Mouse (Mus musculus): Measurements from ENCODE around the gene Ampd2. TPM values are rescaled to one million over a fixed set of nuclear protein-coding genes. Genes with fewer than 3 reads are reported as not detected.

Ampd2 gene
- polyA plus RNA-seq, 1 experiment: 47.2 TPM

DNA sequence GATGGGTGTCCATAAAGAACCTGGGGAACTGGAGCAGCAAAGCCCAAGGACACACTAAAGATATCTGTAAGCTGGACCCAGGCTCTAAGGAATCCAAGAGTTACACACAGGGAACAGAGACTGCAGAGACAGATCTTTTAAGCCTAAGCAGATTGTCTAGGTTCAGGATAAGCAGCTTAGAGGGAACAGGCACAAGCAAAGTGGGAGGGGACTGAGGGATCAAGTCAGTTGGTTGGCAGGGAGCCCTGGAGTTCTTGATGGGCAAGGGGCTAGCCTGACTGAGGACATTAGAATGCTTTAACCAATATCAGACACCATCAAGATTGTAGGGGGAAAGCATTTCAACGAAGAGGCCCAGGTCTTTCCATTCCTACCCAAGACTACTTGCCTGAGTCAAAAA lies 7.7 kb upstream of the Ampd2 start:
- TF ChIP-seq CTCF (IDR thresholded peaks at IDR 0.05; ENCODE audit: control insufficient read depth, insufficient read depth, low read length): no peak
- TF ChIP-seq POLR2A (IDR thresholded peaks at IDR 0.05; ENCODE audit: borderline replicate concordance, control insufficient read depth, low read depth, low read length): no peak
- Histone ChIP-seq H3K4me1 (ENCODE audit: control insufficient read depth, insufficient read depth, low read length) (peaks cover 8% of the 10 kb centered on the region; the same call in 1 of the 2 replicates), H3K4me3 (replicated peaks; ENCODE audit: control insufficient read depth, low read depth, low read length) (no peak overlapping the region), H3K27ac (ENCODE audit: control insufficient read depth, insufficient read depth, low read depth, low read length, poor library complexity) (no peak overlapping the region)
- WGBS: 79% methylated on average over 1 of the region's 1 CpGs

DNA sequence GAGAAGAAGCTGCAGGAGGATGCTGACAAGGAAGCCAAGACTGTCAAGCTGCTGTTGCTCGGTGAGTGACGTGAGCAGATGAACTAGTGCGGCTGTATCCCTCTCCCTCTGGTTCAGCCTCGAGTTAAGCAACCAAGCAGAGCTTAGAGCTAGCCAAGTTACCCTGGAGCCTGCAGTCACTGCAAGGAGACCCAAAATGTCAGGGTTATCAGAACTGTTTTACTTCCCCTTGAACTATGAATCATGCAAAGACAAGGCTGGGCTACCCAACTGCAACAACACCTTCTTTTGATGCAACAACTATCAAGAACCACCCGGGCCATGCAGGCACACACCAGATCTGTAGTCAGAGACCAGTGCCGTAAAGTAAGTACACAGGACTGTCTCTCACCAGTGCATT lies 6.9 kb upstream of the Ampd2 start:
- peak overlapping the region; percentile 4; the same call in 1 of the 2 replicates for H3K27ac ChIP-seq (ENCODE audit: control insufficient read depth, insufficient read depth, low read depth, low read length, poor library complexity)
- 26% methylated on average over 6 of the region's 6 CpGs for WGBS
- no peak overlapping the region for H3K4me3 ChIP-seq (replicated peaks; ENCODE audit: control insufficient read depth, low read depth, low read length)
- peaks cover 8% of the 10 kb centered on the region; the same call in 1 of the 2 replicates for H3K4me1 ChIP-seq (ENCODE audit: control insufficient read depth, insufficient read depth, low read length)
- no peak for TF ChIP-seq POLR2A (IDR thresholded peaks at IDR 0.05; ENCODE audit: borderline replicate concordance, control insufficient read depth, low read depth, low read length)

DNA sequence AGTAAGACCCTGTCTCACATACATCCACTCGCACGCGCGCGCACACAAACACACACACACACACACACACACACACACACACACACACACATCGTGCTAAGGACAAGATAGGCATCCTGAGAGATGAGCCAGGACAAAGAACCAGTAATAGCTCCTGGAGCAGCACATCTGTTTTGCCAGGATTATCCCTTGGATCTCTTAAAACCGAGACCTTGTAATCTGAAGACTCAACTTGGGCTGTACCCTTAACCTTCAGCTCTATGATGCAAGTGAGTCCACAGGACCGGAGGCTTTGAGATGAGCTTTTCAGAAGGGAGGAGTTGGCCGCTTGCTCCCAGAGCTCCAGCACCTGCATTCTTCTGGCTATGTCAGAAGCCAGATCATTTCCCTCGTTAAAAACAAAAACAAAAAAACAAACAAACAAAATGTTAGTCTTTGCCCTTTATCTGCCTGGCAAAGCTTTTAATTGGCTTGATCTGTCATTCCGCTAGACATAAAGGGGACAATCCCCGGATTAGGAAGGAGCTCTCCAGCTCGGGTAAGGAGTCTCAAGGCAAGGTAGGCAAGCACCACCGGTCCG lies 6.2 kb upstream of the Ampd2 start, which contains the start of gene Gnat2:
Gnat2 (plus strand) TSS at position 254 of the 580 bp plus-strand sequence.
- TF ChIP-seq CTCF (IDR thresholded peaks at IDR 0.05; ENCODE audit: control insufficient read depth, insufficient read depth, low read length) (no peak), POLR2A (IDR thresholded peaks at IDR 0.05; ENCODE audit: borderline replicate concordance, control insufficient read depth, low read depth, low read length) (no peak)
- H3K4me1 ChIP-seq (ENCODE audit: control insufficient read depth, insufficient read depth, low read length): peaks cover 7% of the 10 kb centered on the region; the same call in 1 of the 2 replicates
- peak within 1 kb of the TSS; percentile 4; the same call in 1 of the 2 replicates for H3K27ac ChIP-seq (ENCODE audit: control insufficient read depth, insufficient read depth, low read depth, low read length, poor library complexity)
- H3K4me3 ChIP-seq (replicated peaks; ENCODE audit: control insufficient read depth, low read depth, low read length): no peak within 1 kb of the TSS
- WGBS: 90% methylated on average over 15 of the region's 15 CpGs

DNA sequence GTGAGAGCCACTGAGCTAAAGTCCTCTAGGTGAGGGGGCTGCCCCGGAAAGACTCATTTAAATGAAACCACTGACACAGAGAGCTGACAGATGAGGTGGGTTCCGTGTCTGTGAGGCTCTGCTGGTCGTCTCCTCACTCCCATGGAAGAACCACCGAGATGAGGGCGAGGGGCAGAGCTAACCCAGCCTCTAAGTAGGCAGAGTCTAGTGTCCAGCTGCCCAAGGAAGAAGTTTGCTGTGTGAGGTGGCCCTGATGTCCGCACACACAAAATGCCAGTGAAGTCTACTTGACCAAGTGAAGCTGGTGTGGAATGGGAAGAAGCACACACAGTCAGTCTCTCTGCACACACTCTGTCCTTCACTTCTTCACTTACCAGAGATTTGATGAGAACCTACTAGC lies 5.6 kb upstream of the Ampd2 start:
- no peak overlapping the region for H3K4me3 ChIP-seq (replicated peaks; ENCODE audit: control insufficient read depth, low read depth, low read length)
- H3K27ac ChIP-seq (ENCODE audit: control insufficient read depth, insufficient read depth, low read depth, low read length, poor library complexity): no peak overlapping the region
- peaks cover 7% of the 10 kb centered on the region; the same call in 1 of the 2 replicates for H3K4me1 ChIP-seq (ENCODE audit: control insufficient read depth, insufficient read depth, low read length)
- TF ChIP-seq POLR2A (IDR thresholded peaks at IDR 0.05; ENCODE audit: borderline replicate concordance, control insufficient read depth, low read depth, low read length): no peak
- no peak for TF ChIP-seq CTCF (IDR thresholded peaks at IDR 0.05; ENCODE audit: control insufficient read depth, insufficient read depth, low read length)
- WGBS: 72% methylated on average over 6 of the region's 6 CpGs

DNA sequence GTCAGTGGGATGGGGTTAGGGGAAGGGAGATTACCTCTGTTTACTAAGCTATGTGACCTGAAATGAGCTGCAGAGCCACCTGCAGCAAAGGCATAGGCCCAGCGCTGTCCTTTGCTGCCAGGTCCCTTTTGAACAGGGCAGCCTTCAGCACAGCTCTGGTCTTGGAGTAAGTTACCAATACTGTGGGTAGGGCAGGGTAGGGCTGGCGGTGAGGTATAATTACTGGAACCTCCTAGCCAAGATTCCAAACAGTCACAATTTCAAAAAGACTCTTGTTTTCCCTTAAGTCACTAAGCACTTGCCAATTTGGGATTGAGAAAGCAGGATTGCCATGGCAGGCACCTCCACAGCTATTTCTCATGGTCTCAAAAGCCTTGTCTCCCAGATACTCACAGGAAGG lies 4.1 kb upstream of the Ampd2 start:
- H3K4me3 ChIP-seq (replicated peaks; ENCODE audit: control insufficient read depth, low read depth, low read length): no peak overlapping the region
- peaks cover 7% of the 10 kb centered on the region; the same call in 1 of the 2 replicates for H3K4me1 ChIP-seq (ENCODE audit: control insufficient read depth, insufficient read depth, low read length)
- TF ChIP-seq POLR2A (IDR thresholded peaks at IDR 0.05; ENCODE audit: borderline replicate concordance, control insufficient read depth, low read depth, low read length) (no peak), CTCF (IDR thresholded peaks at IDR 0.05; ENCODE audit: control insufficient read depth, insufficient read depth, low read length) (no peak)
- no peak overlapping the region for H3K27ac ChIP-seq (ENCODE audit: control insufficient read depth, insufficient read depth, low read depth, low read length, poor library complexity)
- 89% methylated on average over 2 of the region's 2 CpGs for WGBS

DNA sequence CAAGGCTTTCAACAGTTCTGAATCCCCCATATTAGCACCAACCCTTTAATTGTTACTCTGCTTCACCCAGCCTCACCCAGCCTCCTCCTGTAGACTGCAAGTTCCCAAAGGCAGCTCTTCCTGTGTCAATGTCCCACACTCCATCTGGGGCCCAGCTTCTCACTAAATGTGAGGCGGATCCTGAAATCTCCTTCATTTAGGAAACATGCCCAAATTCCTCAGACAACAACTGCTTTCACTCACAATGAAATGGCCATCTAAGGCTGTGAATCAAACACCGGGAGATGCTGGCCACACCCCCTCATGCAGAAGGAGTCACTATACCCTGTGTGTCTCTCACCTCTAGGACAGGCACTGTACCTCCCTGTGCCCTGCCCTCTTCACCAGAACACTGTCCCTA lies 3.5 kb upstream of the Ampd2 start:
- Histone ChIP-seq H3K27ac (ENCODE audit: control insufficient read depth, insufficient read depth, low read depth, low read length, poor library complexity) (no peak overlapping the region), H3K4me1 (ENCODE audit: control insufficient read depth, insufficient read depth, low read length) (peaks cover 5% of the 10 kb centered on the region; the same call in 1 of the 2 replicates), H3K4me3 (replicated peaks; ENCODE audit: control insufficient read depth, low read depth, low read length) (no peak overlapping the region)
- TF ChIP-seq POLR2A (IDR thresholded peaks at IDR 0.05; ENCODE audit: borderline replicate concordance, control insufficient read depth, low read depth, low read length) (no peak), CTCF (IDR thresholded peaks at IDR 0.05; ENCODE audit: control insufficient read depth, insufficient read depth, low read length) (no peak)
- WGBS: 77% methylated on average over 2 of the region's 2 CpGs

DNA sequence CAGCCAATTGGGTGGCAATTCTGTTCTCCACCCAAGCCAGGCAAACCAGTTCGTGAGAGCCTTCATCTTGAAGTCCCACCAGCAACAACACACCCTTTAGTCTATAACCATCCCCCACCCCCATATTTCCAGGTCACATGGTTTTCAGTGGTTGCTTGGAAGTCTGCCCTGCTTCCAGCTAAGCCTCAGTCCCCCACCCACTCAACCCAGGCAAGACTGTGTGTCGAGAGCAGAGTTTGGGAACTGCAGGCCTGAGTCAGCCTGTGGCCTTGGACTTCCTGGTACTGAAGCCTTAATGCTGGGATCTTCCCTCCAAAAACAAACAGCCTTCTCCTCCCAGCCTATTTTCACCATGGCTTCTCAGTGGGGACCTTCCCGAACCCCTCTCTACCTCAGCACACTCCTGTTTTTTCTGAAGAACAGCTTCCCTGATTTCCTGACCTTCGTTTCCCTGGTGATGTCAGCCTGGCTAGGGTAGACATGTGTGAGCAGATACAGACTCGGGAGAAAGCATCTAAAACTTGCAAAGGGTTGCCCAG lies 2.5 kb upstream of the Ampd2 start:
- 61% methylated on average over 5 of the region's 5 CpGs for WGBS
- H3K27ac ChIP-seq (ENCODE audit: control insufficient read depth, insufficient read depth, low read depth, low read length, poor library complexity): no peak overlapping the region
- H3K4me3 ChIP-seq (replicated peaks; ENCODE audit: control insufficient read depth, low read depth, low read length): no peak overlapping the region
- peaks cover 10% of the 10 kb centered on the region; the same call in 1 of the 2 replicates for H3K4me1 ChIP-seq (ENCODE audit: control insufficient read depth, insufficient read depth, low read length)
- TF ChIP-seq CTCF (IDR thresholded peaks at IDR 0.05; ENCODE audit: control insufficient read depth, insufficient read depth, low read length) (no peak), POLR2A (IDR thresholded peaks at IDR 0.05; ENCODE audit: borderline replicate concordance, control insufficient read depth, low read depth, low read length) (no peak)

DNA sequence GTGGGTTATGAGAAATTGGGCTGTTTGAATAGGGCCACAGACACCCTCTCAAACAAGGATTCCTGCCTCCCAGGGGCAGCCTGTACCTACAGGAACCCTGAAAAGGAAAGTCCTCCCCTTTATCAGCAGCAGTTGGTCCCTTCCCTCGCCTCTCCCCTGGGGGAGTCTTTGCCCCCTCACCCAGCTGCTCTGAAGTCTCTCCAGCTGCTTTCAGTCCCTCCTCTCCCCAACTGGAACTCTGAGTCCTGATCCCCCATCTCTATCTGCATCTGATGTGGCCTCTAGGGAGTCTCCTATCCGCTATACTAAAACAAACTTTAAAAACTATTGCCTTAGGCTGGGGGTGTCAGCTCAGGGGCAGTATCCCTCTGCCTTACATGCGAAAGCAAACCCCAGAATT lies 878 bp upstream of the Ampd2 start:
- Histone ChIP-seq H3K4me3 (replicated peaks; ENCODE audit: control insufficient read depth, low read depth, low read length) (no peak overlapping the region), H3K27ac (ENCODE audit: control insufficient read depth, insufficient read depth, low read depth, low read length, poor library complexity) (no peak overlapping the region), H3K4me1 (ENCODE audit: control insufficient read depth, insufficient read depth, low read length) (peaks cover 10% of the 10 kb centered on the region)
- WGBS: 60% methylated on average over 3 of the region's 3 CpGs
- TF ChIP-seq CTCF (IDR thresholded peaks at IDR 0.05; ENCODE audit: control insufficient read depth, insufficient read depth, low read length) (no peak), POLR2A (IDR thresholded peaks at IDR 0.05; ENCODE audit: borderline replicate concordance, control insufficient read depth, low read depth, low read length) (no peak)
